Mouse (Mus musculus): ENCODE measurements at regions not wholly inside any gene's neighbourhood (a gene's known extent, or its start where the extent isn't known, plus 50 kb on each side); places are given as distances from the start of the nearest gene placed in this dataset.

GRCm38 (mm10) chr13:70155596-70155995 is 353.4 kb downstream of the Med10 start:
- H3K36me3 ChIP-seq (ENCODE audit: control insufficient read depth, insufficient read depth, low read length), result no peaks in the 10 kb centered on the region
- no peak overlapping the region for H3K4me2 ChIP-seq
- H3K4me1 ChIP-seq (ENCODE audit: control insufficient read depth, insufficient read depth, low read length), result no peaks in the 10 kb centered on the region
- no peaks in the 10 kb centered on the region for H3K27me3 ChIP-seq (ENCODE audit: control insufficient read depth, insufficient read depth, low read length)
- H3K27ac ChIP-seq (ENCODE audit: low read depth, low read length), result no peak overlapping the region
- 75% methylated on average over 5 of the region's 5 CpGs for WGBS (ENCODE audit: insufficient replicate concordance)
- no peak for ATAC-seq (replicated peaks; ENCODE audit: insufficient number of reproducible peaks, low FRiP score, low TSS enrichment)
- H3K9me3 ChIP-seq (replicated peaks; ENCODE audit: control insufficient read depth, low read length), result no peaks in the 10 kb centered on the region
- no peak overlapping the region for H3K4me3 ChIP-seq (ENCODE audit: low read depth, low read length)
- H3K9ac ChIP-seq (ENCODE audit: low read depth, low read length), result no peak overlapping the region

- Histone ChIP-seq H3K4me2 (no peak overlapping the region), H3K27ac (ENCODE audit: low read depth, low read length) (no peak overlapping the region), H3K4me3 (ENCODE audit: low read depth, low read length) (no peak overlapping the region), H3K9ac (ENCODE audit: low read depth, low read length) (no peak overlapping the region), H3K4me1 (ENCODE audit: control insufficient read depth, insufficient read depth, low read length) (no peaks in the 10 kb centered on the region), H3K27me3 (ENCODE audit: control insufficient read depth, insufficient read depth, low read length) (no peaks in the 10 kb centered on the region), H3K36me3 (ENCODE audit: control insufficient read depth, insufficient read depth, low read length) (no peaks in the 10 kb centered on the region), H3K9me3 (replicated peaks; ENCODE audit: control insufficient read depth, low read length) (no peaks in the 10 kb centered on the region)
- ATAC-seq (replicated peaks; ENCODE audit: insufficient number of reproducible peaks, low FRiP score, low TSS enrichment), result no peak
- WGBS (ENCODE audit: insufficient replicate concordance), result 87% methylated on average over 8 of the region's 8 CpGs
These were observed 354.9 kb downstream of the Med10 start for GRCm38 (mm10) chr13:70156975-70157588.

GRCm38 (mm10) chr13:70159065-70159464 is 356.9 kb downstream of the Med10 start:
- Histone ChIP-seq H3K9ac (ENCODE audit: low read depth, low read length) (no peak overlapping the region), H3K27ac (ENCODE audit: low read depth, low read length) (no peak overlapping the region), H3K27me3 (ENCODE audit: control insufficient read depth, insufficient read depth, low read length) (no peaks in the 10 kb centered on the region), H3K4me3 (ENCODE audit: low read depth, low read length) (no peak overlapping the region), H3K36me3 (ENCODE audit: control insufficient read depth, insufficient read depth, low read length) (no peaks in the 10 kb centered on the region), H3K4me2 (no peak overlapping the region), H3K9me3 (replicated peaks; ENCODE audit: control insufficient read depth, low read length) (no peaks in the 10 kb centered on the region), H3K4me1 (ENCODE audit: control insufficient read depth, insufficient read depth, low read length) (no peaks in the 10 kb centered on the region)
- WGBS (ENCODE audit: insufficient replicate concordance), result 74% methylated on average over 3 of the region's 3 CpGs
- no peak for ATAC-seq (replicated peaks; ENCODE audit: insufficient number of reproducible peaks, low FRiP score, low TSS enrichment)

GRCm38 (mm10) chr13:70159604-70160003 is 357.4 kb downstream of the Med10 start:
- Histone ChIP-seq H3K4me3 (ENCODE audit: low read depth, low read length) (no peak overlapping the region), H3K27ac (ENCODE audit: low read depth, low read length) (no peak overlapping the region), H3K4me1 (ENCODE audit: control insufficient read depth, insufficient read depth, low read length) (no peaks in the 10 kb centered on the region), H3K9ac (ENCODE audit: low read depth, low read length) (no peak overlapping the region), H3K4me2 (no peak overlapping the region), H3K27me3 (ENCODE audit: control insufficient read depth, insufficient read depth, low read length) (no peaks in the 10 kb centered on the region), H3K36me3 (ENCODE audit: control insufficient read depth, insufficient read depth, low read length) (no peaks in the 10 kb centered on the region), H3K9me3 (replicated peaks; ENCODE audit: control insufficient read depth, low read length) (no peaks in the 10 kb centered on the region)
- ATAC-seq (replicated peaks; ENCODE audit: insufficient number of reproducible peaks, low FRiP score, low TSS enrichment), result no peak
- WGBS (ENCODE audit: insufficient replicate concordance), result 72% methylated on average over 6 of the region's 6 CpGs

- H3K27ac ChIP-seq (ENCODE audit: low read depth, low read length), result no peak overlapping the region
- no peak overlapping the region for H3K4me3 ChIP-seq (ENCODE audit: low read depth, low read length)
- H3K36me3 ChIP-seq (ENCODE audit: control insufficient read depth, insufficient read depth, low read length), result no peaks in the 10 kb centered on the region
- no peak overlapping the region for H3K4me2 ChIP-seq
- no peaks in the 10 kb centered on the region for H3K9me3 ChIP-seq (replicated peaks; ENCODE audit: control insufficient read depth, low read length)
- ATAC-seq (replicated peaks; ENCODE audit: insufficient number of reproducible peaks, low FRiP score, low TSS enrichment), result no peak
- H3K4me1 ChIP-seq (ENCODE audit: control insufficient read depth, insufficient read depth, low read length), result no peaks in the 10 kb centered on the region
- WGBS (ENCODE audit: insufficient replicate concordance), result 85% methylated on average over 4 of the region's 4 CpGs
- H3K9ac ChIP-seq (ENCODE audit: low read depth, low read length), result no peak overlapping the region
- H3K27me3 ChIP-seq (ENCODE audit: control insufficient read depth, insufficient read depth, low read length), result no peaks in the 10 kb centered on the region
These were observed 359.9 kb downstream of the Med10 start for GRCm38 (mm10) chr13:70162115-70162514.

- no peaks in the 10 kb centered on the region for H3K36me3 ChIP-seq (ENCODE audit: control insufficient read depth, insufficient read depth, low read length)
These were observed 363.5 kb downstream of the Med10 start for GRCm38 (mm10) chr13:70165511-70166225.

GRCm38 (mm10) chr13:70167747-70168146 is 365.6 kb downstream of the Med10 start:
- Histone ChIP-seq H3K27ac (ENCODE audit: low read depth, low read length) (no peak overlapping the region), H3K36me3 (ENCODE audit: control insufficient read depth, insufficient read depth, low read length) (no peaks in the 10 kb centered on the region), H3K9ac (ENCODE audit: low read depth, low read length) (no peak overlapping the region), H3K9me3 (replicated peaks; ENCODE audit: control insufficient read depth, low read length) (no peaks in the 10 kb centered on the region), H3K27me3 (ENCODE audit: control insufficient read depth, insufficient read depth, low read length) (no peaks in the 10 kb centered on the region), H3K4me2 (no peak overlapping the region), H3K4me1 (ENCODE audit: control insufficient read depth, insufficient read depth, low read length) (no peaks in the 10 kb centered on the region), H3K4me3 (ENCODE audit: low read depth, low read length) (no peak overlapping the region)
- no peak for ATAC-seq (replicated peaks; ENCODE audit: insufficient number of reproducible peaks, low FRiP score, low TSS enrichment)
- WGBS (ENCODE audit: insufficient replicate concordance), result 65% methylated on average over 4 of the region's 4 CpGs

More at GRCm38 (mm10) chr13:70165511-70166225, 363.5 kb downstream of the Med10 start:
- no peak for ATAC-seq (replicated peaks; ENCODE audit: insufficient number of reproducible peaks, low FRiP score, low TSS enrichment)
- no peaks in the 10 kb centered on the region for H3K27me3 ChIP-seq (ENCODE audit: control insufficient read depth, insufficient read depth, low read length)
- no peaks in the 10 kb centered on the region for H3K9me3 ChIP-seq (replicated peaks; ENCODE audit: control insufficient read depth, low read length)
- no peak overlapping the region for H3K4me2 ChIP-seq
- no peak overlapping the region for H3K27ac ChIP-seq (ENCODE audit: low read depth, low read length)
- WGBS (ENCODE audit: insufficient replicate concordance), result 75% methylated on average over 15 of the region's 15 CpGs
- no peaks in the 10 kb centered on the region for H3K4me1 ChIP-seq (ENCODE audit: control insufficient read depth, insufficient read depth, low read length)
- H3K9ac ChIP-seq (ENCODE audit: low read depth, low read length), result no peak overlapping the region
- no peak overlapping the region for H3K4me3 ChIP-seq (ENCODE audit: low read depth, low read length)

- no peak for ATAC-seq (replicated peaks; ENCODE audit: insufficient number of reproducible peaks, low FRiP score, low TSS enrichment)
- no peaks in the 10 kb centered on the region for H3K27me3 ChIP-seq (ENCODE audit: control insufficient read depth, insufficient read depth, low read length)
- no peaks in the 10 kb centered on the region for H3K4me1 ChIP-seq (ENCODE audit: control insufficient read depth, insufficient read depth, low read length)
- no peak overlapping the region for H3K9ac ChIP-seq (ENCODE audit: low read depth, low read length)
- H3K36me3 ChIP-seq (ENCODE audit: control insufficient read depth, insufficient read depth, low read length), result no peaks in the 10 kb centered on the region
- H3K4me3 ChIP-seq (ENCODE audit: low read depth, low read length), result no peak overlapping the region
- WGBS (ENCODE audit: insufficient replicate concordance), result 83% methylated on average over 3 of the region's 3 CpGs
- H3K9me3 ChIP-seq (replicated peaks; ENCODE audit: control insufficient read depth, low read length), result no peaks in the 10 kb centered on the region
- H3K27ac ChIP-seq (ENCODE audit: low read depth, low read length), result no peak overlapping the region
- no peak overlapping the region for H3K4me2 ChIP-seq
These were observed 366.7 kb downstream of the Med10 start for GRCm38 (mm10) chr13:70168906-70169305.

- WGBS (ENCODE audit: insufficient replicate concordance), result 80% methylated on average over 2 of the region's 2 CpGs
- Histone ChIP-seq H3K27ac (ENCODE audit: low read depth, low read length) (no peak overlapping the region), H3K9ac (ENCODE audit: low read depth, low read length) (no peak overlapping the region), H3K36me3 (ENCODE audit: control insufficient read depth, insufficient read depth, low read length) (no peaks in the 10 kb centered on the region), H3K27me3 (ENCODE audit: control insufficient read depth, insufficient read depth, low read length) (no peaks in the 10 kb centered on the region), H3K4me1 (ENCODE audit: control insufficient read depth, insufficient read depth, low read length) (no peaks in the 10 kb centered on the region), H3K4me3 (ENCODE audit: low read depth, low read length) (no peak overlapping the region), H3K4me2 (no peak overlapping the region), H3K9me3 (replicated peaks; ENCODE audit: control insufficient read depth, low read length) (no peaks in the 10 kb centered on the region)
- ATAC-seq (replicated peaks; ENCODE audit: insufficient number of reproducible peaks, low FRiP score, low TSS enrichment), result no peak
These were observed 374.9 kb downstream of the Med10 start for GRCm38 (mm10) chr13:70177066-70177465.

Data from heart, embryonic 11.5 days (tissue).